Mouse (Mus musculus): ENCODE data around the gene Slc39a1.

The Slc39a1 gene

GRCm38 (mm10) chr3:90247960-90248745, at the start of gene Slc39a1:
Slc39a1 (plus strand) TSS chr3:90248172.
- DNase-seq (ENCODE audit: low spot score in 2 of 2): peak; percentile 89 to 90

GRCm38 (mm10) chr3:90202884-90203283, 45.1 kb upstream of the Slc39a1 start:
- DNase-seq (ENCODE audit: low spot score in 2 of 2): no peak

GRCm38 (mm10) chr3:90203619-90204018, 44.4 kb upstream of the Slc39a1 start:
- DNase-seq (ENCODE audit: low spot score in 2 of 2): no peak

DNA sequence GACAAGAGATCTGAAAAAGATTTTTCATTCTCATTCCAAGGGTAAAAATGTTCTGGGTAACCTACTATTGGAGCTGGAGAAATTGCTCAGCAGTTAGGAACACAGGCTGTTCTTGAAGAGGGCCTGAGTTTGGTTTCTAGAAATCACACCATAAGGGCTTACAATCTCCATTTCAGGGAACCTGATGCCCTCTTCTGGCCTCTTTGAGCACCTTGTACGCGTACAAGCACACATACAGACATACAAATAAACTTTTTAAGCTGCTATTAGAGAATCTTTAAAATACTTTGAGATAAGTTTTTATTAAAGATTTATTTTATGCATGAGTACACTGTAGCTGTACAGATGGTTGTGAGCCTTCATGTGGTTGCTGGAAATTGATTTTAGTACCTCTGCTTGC, 43.4 kb upstream of the Slc39a1 start:
- DNase-seq (ENCODE audit: low spot score in 2 of 2): no peak

DNA sequence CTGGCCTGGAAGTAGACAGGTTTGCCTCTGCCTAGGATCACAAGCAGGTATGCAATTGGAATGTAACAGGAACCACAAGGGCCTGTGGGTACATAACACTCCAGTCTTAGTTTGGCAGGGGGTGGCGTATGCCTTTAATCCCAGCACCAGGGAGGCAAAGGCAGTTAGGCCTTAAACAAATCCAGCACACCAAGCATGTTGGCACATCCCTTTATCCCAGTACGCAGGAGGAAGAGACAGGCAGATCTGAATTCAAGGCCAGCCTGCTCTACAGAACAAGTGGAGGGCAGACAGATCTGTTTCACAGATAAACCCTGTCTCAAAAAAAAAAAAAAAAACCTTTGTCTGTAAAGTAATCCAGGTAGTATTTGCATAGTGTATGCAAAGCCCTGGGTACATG, 39.3 kb upstream of the Slc39a1 start:
- DNase-seq (ENCODE audit: low spot score in 2 of 2): no peak

DNA sequence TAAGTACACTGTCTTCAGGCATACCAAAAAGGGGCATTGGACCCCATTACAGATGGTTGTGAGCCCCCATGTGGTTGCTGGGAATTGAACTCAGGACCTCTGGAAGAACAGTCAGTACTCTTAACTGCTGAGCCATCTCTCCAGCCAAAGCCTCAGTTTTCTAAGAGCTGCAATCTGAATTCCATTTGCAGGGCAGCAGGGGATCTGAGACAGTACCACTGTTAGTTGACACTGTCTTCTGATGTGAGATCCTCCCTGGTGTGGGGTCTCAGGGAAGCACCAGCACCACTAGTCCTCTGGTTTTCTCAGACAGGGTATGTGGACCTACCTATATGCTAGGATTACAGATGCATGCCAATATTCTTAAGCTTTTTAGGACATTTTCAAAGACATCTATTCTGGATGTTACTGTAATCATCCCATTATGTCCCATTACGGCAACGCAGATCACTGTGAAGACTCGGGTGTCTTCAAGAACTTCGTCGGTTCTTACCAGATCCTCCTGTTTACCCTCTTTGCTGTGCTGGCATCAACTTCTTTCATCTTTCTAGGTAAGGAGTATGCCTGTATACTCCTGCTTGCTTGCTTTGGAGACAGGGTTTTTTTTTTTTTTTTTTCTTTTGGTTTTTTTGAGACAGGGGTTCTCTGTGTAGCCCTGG, 37.9 kb upstream of the Slc39a1 start:
- DNase-seq (ENCODE audit: low spot score in 2 of 2): no peak

DNA sequence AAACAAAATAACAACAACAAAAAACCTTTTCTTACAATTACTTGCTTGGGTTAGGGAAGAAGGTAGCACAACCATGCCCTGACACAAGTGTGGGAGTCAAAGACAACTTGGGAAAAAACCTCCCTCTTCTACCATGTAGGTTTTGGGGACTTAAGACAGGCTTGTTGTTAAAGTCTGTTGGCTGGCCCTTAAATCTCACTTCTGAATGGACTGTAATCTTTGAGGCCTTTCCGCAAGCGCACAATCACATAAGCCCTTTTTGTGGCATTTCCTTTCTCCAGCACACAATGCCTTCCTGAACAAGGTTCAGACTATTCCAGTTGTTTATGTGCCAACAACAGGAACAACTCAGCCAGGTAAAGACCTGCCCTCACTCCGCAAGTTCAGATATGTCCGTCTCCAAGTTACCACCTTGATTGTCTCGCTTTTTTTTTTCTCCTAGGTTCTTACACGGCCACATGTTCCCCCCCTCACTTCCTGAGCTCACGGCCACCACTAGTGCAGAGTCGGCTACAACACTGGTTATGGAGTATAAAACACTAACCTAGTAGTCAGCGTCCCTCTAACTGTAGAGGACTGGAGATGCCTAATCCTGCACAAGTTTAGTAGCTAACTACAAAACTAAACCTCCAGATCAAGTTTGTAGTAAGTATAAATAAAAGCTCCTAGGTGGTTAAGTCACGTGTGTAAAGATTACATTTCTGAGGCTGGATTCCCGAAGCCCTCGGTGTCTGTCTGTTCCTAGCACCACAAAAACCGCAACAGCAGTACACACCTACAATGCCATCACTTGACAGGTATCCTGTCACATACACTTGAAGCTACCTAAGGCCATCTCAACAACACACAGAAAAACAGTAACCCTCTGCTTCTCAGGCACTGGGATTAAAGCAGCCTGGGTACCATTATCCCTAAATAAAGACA, 36.2 kb upstream of the Slc39a1 start:
- no peak for DNase-seq (ENCODE audit: low spot score in 2 of 2)

DNA sequence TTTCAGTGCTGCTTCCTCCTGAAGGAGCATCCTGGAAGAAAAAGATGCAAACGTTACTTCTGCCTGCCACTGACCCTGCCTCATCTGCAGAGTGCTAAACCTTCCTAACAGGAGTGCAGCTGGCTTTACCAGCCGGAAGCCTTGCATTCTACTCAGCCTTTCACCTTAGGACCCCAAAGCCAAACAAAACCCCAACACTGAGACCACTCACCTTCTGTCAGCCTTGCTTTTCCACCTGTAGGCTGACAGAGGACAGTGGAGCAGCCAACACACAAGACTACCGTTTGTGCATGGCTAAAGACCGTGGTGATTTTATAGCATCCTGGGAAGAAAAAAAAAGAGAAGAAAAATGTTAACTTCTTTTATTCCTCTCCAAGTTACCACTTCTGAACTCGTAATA, 35.2 kb upstream of the Slc39a1 start:
- no peak for DNase-seq (ENCODE audit: low spot score in 2 of 2)

DNA sequence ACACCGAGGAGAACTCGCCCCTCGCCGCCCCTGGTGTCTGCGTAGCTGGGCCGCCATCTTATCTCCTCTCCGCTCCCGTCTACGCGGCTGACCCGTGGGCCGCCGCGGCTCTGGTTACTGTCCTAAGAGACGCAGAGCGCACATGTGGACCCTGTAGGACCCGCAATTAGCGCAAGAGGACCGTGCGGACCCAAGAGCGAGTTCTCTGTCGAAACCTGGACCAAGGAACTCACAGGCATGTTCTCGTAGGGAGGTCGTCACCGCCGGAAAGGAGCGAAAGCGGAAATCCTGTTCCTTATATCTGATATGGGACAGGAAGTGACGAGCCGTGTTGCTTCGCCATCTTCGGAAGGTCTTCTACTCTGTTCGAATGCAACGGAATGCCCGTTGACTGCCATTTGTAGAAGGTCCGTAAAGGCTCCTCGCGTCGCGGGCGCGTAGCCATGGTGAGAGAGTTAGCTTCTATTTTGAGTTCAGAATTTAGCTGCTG, 34.5 kb upstream of the Slc39a1 start, which contains the start of the genes Rps27 and Rab13:
Rps27 (minus strand) TSS at position 275 of the 490 bp plus-strand sequence.
Rab13 (plus strand) TSS at position 319 of the 490 bp plus-strand sequence.
- DNase-seq (ENCODE audit: low spot score in 2 of 2): peak; percentile 84 to 86

DNA sequence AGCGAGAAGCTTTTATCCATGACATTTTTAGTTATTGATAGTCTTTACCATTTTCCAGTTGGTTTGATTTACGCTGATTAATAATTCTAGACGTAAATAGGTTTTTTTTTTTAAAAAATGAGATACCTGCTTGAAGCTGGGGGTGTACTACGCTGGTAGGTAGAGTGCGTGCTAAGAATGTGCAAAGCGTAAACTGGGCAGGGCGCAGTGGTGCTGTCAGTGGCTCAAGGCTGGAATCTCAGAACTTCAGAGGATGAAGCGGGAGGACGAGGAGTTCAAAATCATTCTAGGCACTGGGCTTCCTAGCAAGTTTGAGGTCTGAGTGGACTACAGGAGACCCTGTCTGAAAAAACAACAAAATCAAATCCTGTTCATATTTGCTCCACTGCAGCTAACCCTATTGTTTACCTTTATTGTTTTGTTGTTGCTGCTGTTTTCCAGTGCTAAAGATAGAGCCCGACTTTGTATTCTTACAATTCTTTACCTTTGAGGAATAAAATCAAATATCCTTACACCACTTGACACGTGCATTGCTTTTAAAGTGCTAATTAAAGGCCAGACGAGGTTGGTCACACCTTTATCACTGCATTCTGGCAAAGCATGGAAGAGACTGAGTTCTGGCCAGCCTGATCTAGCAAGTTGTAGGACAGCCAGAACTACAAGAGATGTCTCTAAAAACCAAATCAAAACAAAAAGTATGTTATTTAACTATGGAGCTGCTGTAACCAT, 33.9 kb upstream of the Slc39a1 start:
- DNase-seq (ENCODE audit: low spot score in 2 of 2): no peak

GRCm38 (mm10) chr3:90215825-90216380, 32.1 kb upstream of the Slc39a1 start:
- no peak for DNase-seq (ENCODE audit: low spot score in 2 of 2)

DNA sequence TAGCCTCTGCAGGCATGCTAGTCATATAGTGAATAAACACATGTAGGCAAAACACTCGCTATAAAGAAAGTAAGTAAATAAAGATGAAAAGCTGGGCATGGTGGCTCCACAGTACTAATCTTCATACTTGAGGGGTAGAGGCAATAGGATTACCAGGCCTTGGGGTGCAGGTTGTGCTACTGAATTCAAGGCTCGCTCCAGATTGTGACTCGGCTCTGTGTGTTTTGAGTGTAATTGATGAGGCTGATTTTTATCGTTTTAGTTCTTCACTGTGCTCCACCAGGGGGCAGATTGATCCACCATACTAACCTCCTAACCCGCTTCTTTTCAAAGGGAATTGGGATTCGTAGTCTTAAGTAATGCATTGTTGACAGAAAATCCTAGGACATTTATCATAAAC, 27.9 kb upstream of the Slc39a1 start:
- DNase-seq (ENCODE audit: low spot score in 2 of 2): peak in 1 of 2 experiments; percentile 50

- no peak for DNase-seq (ENCODE audit: low spot score in 2 of 2)
Observed at GRCm38 (mm10) chr3:90220531-90220951, 27.4 kb upstream of the Slc39a1 start.

DNA sequence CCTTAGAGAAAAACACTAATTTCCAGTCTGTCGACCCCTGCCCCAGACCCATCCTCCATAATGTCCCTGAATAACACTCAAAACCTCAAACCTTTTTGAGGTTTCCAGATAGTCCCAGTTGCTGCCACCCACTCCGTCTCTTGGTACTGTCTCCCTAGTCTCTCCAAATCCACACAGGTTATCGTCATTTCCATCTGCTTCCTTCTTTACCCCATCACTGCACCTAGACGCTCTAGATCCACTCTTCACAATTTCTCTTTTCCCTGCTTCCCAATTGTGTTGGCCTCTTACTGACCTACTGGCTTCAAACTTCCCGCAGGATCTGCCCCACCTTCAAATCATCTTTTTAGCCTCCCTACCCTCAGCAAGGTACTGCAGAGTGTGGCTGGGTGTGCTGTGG, 26.8 kb upstream of the Slc39a1 start:
- no peak for DNase-seq (ENCODE audit: low spot score in 2 of 2)

GRCm38 (mm10) chr3:90222455-90222854, 25.5 kb upstream of the Slc39a1 start:
- no peak for DNase-seq (ENCODE audit: low spot score in 2 of 2)

GRCm38 (mm10) chr3:90222941-90223340, 25.0 kb upstream of the Slc39a1 start:
- no peak for DNase-seq (ENCODE audit: low spot score in 2 of 2)

DNA sequence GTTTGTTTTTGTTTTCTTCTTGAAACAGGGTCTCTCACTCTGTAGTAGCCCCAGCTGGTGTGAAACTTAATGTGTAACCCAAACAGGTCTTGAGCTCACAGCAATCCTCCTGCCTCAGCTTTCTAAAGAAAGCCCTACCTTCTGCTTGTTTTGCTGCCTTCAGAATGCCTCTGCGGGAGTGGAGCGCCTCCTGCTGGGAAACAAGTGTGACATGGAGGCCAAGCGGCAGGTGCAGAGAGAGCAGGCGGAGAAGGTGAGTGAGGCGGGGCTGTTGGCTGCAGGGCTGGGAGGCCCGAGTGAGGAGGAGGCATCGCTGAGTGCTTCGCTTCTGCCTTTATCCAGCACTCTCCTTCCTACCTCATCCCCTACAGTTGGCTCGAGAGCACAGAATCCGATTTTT, 23.6 kb upstream of the Slc39a1 start:
- DNase-seq (ENCODE audit: low spot score in 2 of 2): no peak

DNA sequence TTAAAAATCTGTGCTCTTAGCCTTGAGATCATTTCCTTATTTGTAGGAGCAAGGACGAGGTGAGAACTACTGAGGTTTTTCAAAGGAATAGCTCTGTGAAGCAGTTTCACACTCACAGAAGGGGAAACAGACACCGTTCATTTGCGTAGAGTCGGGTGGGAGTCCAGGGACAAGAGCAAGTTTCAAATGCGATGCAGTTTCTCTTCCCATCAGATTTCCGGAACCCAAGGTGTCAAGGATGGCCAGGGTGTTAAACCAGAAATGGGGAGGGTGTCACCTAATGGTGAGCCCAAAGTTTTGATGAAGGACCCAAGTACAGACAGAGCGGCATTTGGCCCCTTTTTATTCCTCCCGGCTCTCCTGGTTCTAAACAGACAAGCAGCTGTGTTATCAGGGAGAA, 16.9 kb upstream of the Slc39a1 start:
- DNase-seq (ENCODE audit: low spot score in 2 of 2): no peak

GRCm38 (mm10) chr3:90231507-90232333, 16.3 kb upstream of the Slc39a1 start, which contains the start of gene Jtb:
Jtb (plus strand) TSS chr3:90231597.
- peak; percentile 89 to 90 for DNase-seq (ENCODE audit: low spot score in 2 of 2)

DNA sequence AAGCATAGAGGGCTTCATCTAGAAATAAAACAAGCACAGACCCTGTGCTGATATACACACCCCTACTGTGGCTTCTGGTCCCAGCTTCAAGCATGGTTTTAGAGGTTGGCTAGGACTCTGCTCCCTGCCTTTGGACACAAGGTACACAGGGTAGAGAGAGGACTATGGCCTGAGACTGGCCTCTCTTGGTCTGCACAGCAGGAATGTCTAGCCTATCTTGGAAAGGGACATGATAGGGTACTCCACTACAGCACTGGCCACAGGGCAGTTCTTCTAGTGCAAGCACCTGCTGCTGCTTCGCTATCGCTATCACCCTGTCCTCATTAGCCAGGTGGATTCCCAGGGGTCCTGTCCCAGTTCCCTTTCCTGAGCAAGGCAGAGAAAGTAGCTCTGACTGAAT, 6.7 kb upstream of the Slc39a1 start:
- DNase-seq (ENCODE audit: low spot score in 2 of 2): no peak
